7 mouse cellular contexts compared by ENCODE assay signal in the genomic region with DNA sequence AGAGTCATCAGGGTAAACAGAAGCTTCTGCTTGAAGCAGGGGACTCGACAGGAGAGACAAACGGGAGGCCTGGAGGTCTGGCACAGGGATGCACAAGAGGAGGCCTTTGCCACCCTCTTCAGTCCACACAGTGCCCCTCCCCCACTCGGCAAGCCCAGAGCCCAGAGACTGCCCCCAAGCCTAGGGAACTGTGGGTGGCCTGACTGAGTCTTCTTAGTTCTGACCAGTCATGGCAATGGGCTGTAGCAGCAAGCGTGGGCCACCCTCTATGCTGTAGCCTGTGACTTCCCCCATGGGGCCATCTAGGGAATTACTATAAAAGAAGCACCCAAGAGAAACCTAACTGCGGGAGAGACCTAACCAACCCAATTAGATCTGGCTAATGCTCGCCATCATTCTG. TPM values are rescaled to one million over a fixed set of nuclear protein-coding genes. Genes with fewer than 3 reads are reported as not detected.
DNase-seq lines count a peak whose midpoint lies in the region; ATAC-seq lines count a peak whose summit lies in the region.

No protein-coding gene starts in this region.

- peak overlapping the region; percentile 89 for H3K4me2 ChIP-seq in kidney, embryonic 15.5 days
- H3K4me2 ChIP-seq in intestine, embryonic 14.5 days (ENCODE audit: low read length): peak overlapping the region; percentile 87

- 11% methylated on average over 6 of the region's 6 CpGs for WGBS in kidney, embryonic 15.5 days
- 9% methylated on average over 6 of the region's 6 CpGs for WGBS in intestine, embryonic 14.5 days

- H3K9ac ChIP-seq in kidney, embryonic 15.5 days: no peak overlapping the region
- no peak overlapping the region for H3K9ac ChIP-seq in intestine, embryonic 14.5 days (ENCODE audit: low read length)

- H3K27ac ChIP-seq in kidney, embryonic 15.5 days: no peak overlapping the region
- H3K27ac ChIP-seq in intestine, embryonic 14.5 days (ENCODE audit: low read depth): no peak overlapping the region

- no peak for DNase-seq in kidney, adult 9 months
- peak; percentile 45 for DNase-seq in embryo, embryonic 10 days (ENCODE audit: low spot score)
- peak; percentile 73 for DNase-seq in intestine, embryonic 14.5 days (ENCODE audit: low spot score)
- DNase-seq in lung, postnatal 14 days: peak; percentile 46
- no peak for DNase-seq in T-cell, adult 2 months (ENCODE audit: low spot score)
- DNase-seq in thymus, postnatal 0 days (ENCODE audit: low spot score): no peak

- peaks cover 61% of the 10 kb centered on the region for H3K27me3 ChIP-seq in kidney, embryonic 15.5 days
- H3K27me3 ChIP-seq in intestine, embryonic 14.5 days (replicated peaks; ENCODE audit: control insufficient read depth, insufficient read depth, low read length): peaks cover 43% of the 10 kb centered on the region

- H3K9me3 ChIP-seq in kidney, embryonic 15.5 days (replicated peaks): no peaks in the 10 kb centered on the region
- no peaks in the 10 kb centered on the region for H3K9me3 ChIP-seq in intestine, embryonic 14.5 days (ENCODE audit: control insufficient read depth, low read length)

- peaks cover 48% of the 10 kb centered on the region for H3K4me1 ChIP-seq in kidney, embryonic 15.5 days
- peaks cover 5% of the 10 kb centered on the region; the same call in 1 of the 2 replicates for H3K4me1 ChIP-seq in intestine, embryonic 14.5 days (replicated peaks; ENCODE audit: control insufficient read depth, insufficient read depth, low read length)

- ATAC-seq in kidney, embryonic 15.5 days (replicated peaks; ENCODE audit: low FRiP score): peak; percentile 23; the same call in 1 of the 2 replicates
- ATAC-seq in intestine, embryonic 14.5 days (replicated peaks; ENCODE audit: low FRiP score, low TSS enrichment, low read depth): peak; percentile 54

- no peaks in the 10 kb centered on the region for H3K36me3 ChIP-seq in kidney, embryonic 15.5 days
- no peaks in the 10 kb centered on the region for H3K36me3 ChIP-seq in intestine, embryonic 14.5 days (ENCODE audit: control insufficient read depth, insufficient read depth, low read length)

- peak overlapping the region; percentile 56 for H3K4me3 ChIP-seq in kidney, embryonic 15.5 days (replicated peaks)
- peak overlapping the region; percentile 53 for H3K4me3 ChIP-seq in intestine, embryonic 14.5 days (ENCODE audit: low read depth, low read length)

RNA-seq across cellular contexts. Expression of gene Col13a1, which starts 1.9 kb away (rescaled TPM):
- polyA plus RNA-seq in kidney, embryonic 15.5 days (2015; fragmentation: Nextera tagmentation; extraction: Ambion mirVana): 6.0 and 6.8 TPM in 2 replicates
- 6.0 and 7.4 TPM in 2 replicates for polyA plus RNA-seq in intestine, embryonic 14.5 days (2014; fragmentation: Nextera tagmentation; extraction: Ambion mirVana)
- polyA plus RNA-seq in thymus, postnatal 0 days (2015; fragmentation: Nextera tagmentation; extraction: Ambion mirVana): 0.48 and 0.64 TPM in 2 replicates

Comparison
In these comparisons a context has a peak if more than half of its experiments do, and no peak if none do; other contexts are left out.
1. DNase-seq: peak in embryo, embryonic 10 days (single experiment), intestine, embryonic 14.5 days (single experiment) and lung, postnatal 14 days (single experiment); none in kidney, adult 9 months (single experiment), T-cell, adult 2 months (single experiment) and thymus, postnatal 0 days (single experiment).